Mouse (Mus musculus): ENCODE measurements around the gene Zfp607b.
A peak's percentile ranks its signal among the peaks of the same experiment; 100 is the strongest.

The Zfp607b gene

GRCm38 (mm10) chr7:27688815-27689612 lies at the start of gene Zfp607b:
TSS of gene Zfp607b (plus strand) at chr7:27689340.
- DNase-seq (ENCODE audit: low spot score) = peak; percentile 85

GRCm38 (mm10) chr7:27644471-27644870 lies 44.7 kb upstream of the Zfp607b start:
- no peak for DNase-seq (ENCODE audit: low spot score)

GRCm38 (mm10) chr7:27646516-27646915 lies 42.6 kb upstream of the Zfp607b start:
- no peak for DNase-seq (ENCODE audit: low spot score)

GRCm38 (mm10) chr7:27647281-27648002 lies 41.7 kb upstream of the Zfp607b start:
- DNase-seq (ENCODE audit: low spot score) = no peak

- DNase-seq (ENCODE audit: low spot score) = no peak
Observed at GRCm38 (mm10) chr7:27649723-27650122, 39.4 kb upstream of the Zfp607b start.

- DNase-seq (ENCODE audit: low spot score) = peak; percentile 53
Observed at GRCm38 (mm10) chr7:27650949-27651348, 38.2 kb upstream of the Zfp607b start.

GRCm38 (mm10) chr7:27653681-27654437 lies 35.3 kb upstream of the Zfp607b start, which contains the start of gene Ttc9b:
TSS of gene Ttc9b (plus strand) at chr7:27653915.
- DNase-seq (ENCODE audit: low spot score) = no peak

GRCm38 (mm10) chr7:27654607-27655276 lies 34.4 kb upstream of the Zfp607b start:
- DNase-seq (ENCODE audit: low spot score) = peak; percentile 23

GRCm38 (mm10) chr7:27655545-27655944 lies 33.6 kb upstream of the Zfp607b start:
- DNase-seq (ENCODE audit: low spot score) = no peak

- DNase-seq (ENCODE audit: low spot score) = no peak
Observed at GRCm38 (mm10) chr7:27656600-27656999, 32.5 kb upstream of the Zfp607b start.

GRCm38 (mm10) chr7:27657824-27658395 lies 31.2 kb upstream of the Zfp607b start:
- DNase-seq (ENCODE audit: low spot score) = no peak

GRCm38 (mm10) chr7:27658712-27659663 lies 30.2 kb upstream of the Zfp607b start:
- DNase-seq (ENCODE audit: low spot score) = no peak

GRCm38 (mm10) chr7:27662038-27662437 lies 27.1 kb upstream of the Zfp607b start:
- no peak for DNase-seq (ENCODE audit: low spot score)

GRCm38 (mm10) chr7:27673064-27673574 lies 16.0 kb upstream of the Zfp607b start:
- DNase-seq (ENCODE audit: low spot score) = no peak

GRCm38 (mm10) chr7:27673575-27674131 lies 15.5 kb upstream of the Zfp607b start:
- DNase-seq (ENCODE audit: low spot score) = no peak

GRCm38 (mm10) chr7:27674195-27674521 lies 15.0 kb upstream of the Zfp607b start:
- DNase-seq (ENCODE audit: low spot score) = no peak

- DNase-seq (ENCODE audit: low spot score) = peak; percentile 85
Observed at GRCm38 (mm10) chr7:27674522-27675221, 14.5 kb upstream of the Zfp607b start, which contains the start of gene Map3k10. TSS of gene Map3k10 (minus strand) at chr7:27674598.

- DNase-seq (ENCODE audit: low spot score) = no peak
Observed at GRCm38 (mm10) chr7:27675222-27675612, 13.9 kb upstream of the Zfp607b start.

- DNase-seq (ENCODE audit: low spot score) = no peak
Observed at GRCm38 (mm10) chr7:27683218-27683617, 5.9 kb upstream of the Zfp607b start.
